Mouse (Mus musculus) layer of hippocampus, adult 9-10 months (tissue): Measurements from ENCODE around the gene Olfr498.

Source experiments
- DNase-seq: peaks from one replicate; pipeline ENCODE4 v3.0.0; 2022; ENCODE audit warnings: low spot score

Gene Olfr498

DNA sequence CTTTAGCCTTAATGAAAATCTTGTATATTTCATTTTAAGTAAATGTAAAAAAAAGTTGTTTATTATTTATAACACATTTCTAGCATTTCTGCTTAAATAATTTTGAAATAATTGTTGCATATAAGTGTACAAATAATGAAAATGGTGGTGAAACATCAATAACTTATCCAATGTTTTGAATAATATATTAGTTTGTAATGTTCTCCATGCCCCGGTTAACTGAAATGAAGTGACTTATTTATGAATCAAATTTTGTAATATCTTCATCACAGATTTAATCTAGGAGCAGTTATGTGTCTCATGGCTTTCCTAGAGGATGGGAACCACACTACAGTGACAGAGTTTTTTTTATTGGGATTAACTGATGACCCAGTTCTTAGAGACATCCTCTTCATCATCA, at the start of gene Olfr498:
TSS of gene Olfr498 (plus strand) at position 301 of the 400 bp plus-strand sequence.
- no peak for DNase-seq

GRCm38 (mm10) chr7:108420121-108420520, 45.0 kb upstream of the Olfr498 start, which contains the start of gene Olfr497:
Olfr497 (plus strand) TSS chr7:108420421.
- DNase-seq: no peak
